Mouse (Mus musculus) limb, embryonic 10.5 days (tissue): ENCODE results near the gene Slc1a1. TPM values are rescaled to one million over a fixed set of nuclear protein-coding genes. Genes with fewer than 3 reads are reported as not detected.

Source experiments
- DNase-seq: peaks from one replicate; pipeline ENCODE4 v3.0.0-alpha.2; 2017; ENCODE audit warnings: low spot score
- H3K27ac ChIP-seq: fragments of 300-500 bp; sonication (generic); 2 replicates; pipeline ENCODE4 v1.5.1; 2016; ENCODE audit warnings: mild to moderate bottlenecking
- H3K27me3 ChIP-seq: fragments of 300-500 bp; sonication (generic); 2 replicates; pipeline ENCODE4 v1.6.1; 2016; ENCODE audit warnings: low read depth, mild to moderate bottlenecking; ENCODE audit not compliant: poor library complexity, severe bottlenecking
- H3K36me3 ChIP-seq: fragments of 300-500 bp; sonication (generic); 2 replicates; pipeline ENCODE4 v1.6.1; 2016; ENCODE audit warnings: mild to moderate bottlenecking, moderate library complexity
- H3K4me1 ChIP-seq: fragments of 300-500 bp; sonication (generic); 2 replicates; pipeline ENCODE4 v1.6.1; 2016
- H3K4me3 ChIP-seq: fragments of 300-500 bp; sonication (generic); 2 replicates; pipeline ENCODE4 v1.5.1; 2016; ENCODE audit warnings: mild to moderate bottlenecking, moderate library complexity
- H3K9me3 ChIP-seq: fragments of 300-500 bp; sonication (generic); replicated peaks from 2 replicates; pipeline ENCODE4 v1.6.1; 2016; ENCODE audit warnings: mild to moderate bottlenecking
- WGBS: fragments of 180-500 bp; shearing (Covaris S2); methylation state at CpG from one replicate; pipeline ENCODE4 v1.1.7; 2016; 5-methylcytosine and 5-hydroxymethylcytosine counted together
- polyA plus RNA-seq: library from polyadenylated mRNA; unstranded; fragments of >200 nt; fragmentation: Nextera tagmentation; extraction: Ambion mirVana; gene quantifications from 2 replicates; pipeline ENCODE4 v1.2.1, GENCODE M21; 2016

The Slc1a1 gene
- polyA plus RNA-seq, 1 experiment from 2014 or later: 0.13 TPM

DNA sequence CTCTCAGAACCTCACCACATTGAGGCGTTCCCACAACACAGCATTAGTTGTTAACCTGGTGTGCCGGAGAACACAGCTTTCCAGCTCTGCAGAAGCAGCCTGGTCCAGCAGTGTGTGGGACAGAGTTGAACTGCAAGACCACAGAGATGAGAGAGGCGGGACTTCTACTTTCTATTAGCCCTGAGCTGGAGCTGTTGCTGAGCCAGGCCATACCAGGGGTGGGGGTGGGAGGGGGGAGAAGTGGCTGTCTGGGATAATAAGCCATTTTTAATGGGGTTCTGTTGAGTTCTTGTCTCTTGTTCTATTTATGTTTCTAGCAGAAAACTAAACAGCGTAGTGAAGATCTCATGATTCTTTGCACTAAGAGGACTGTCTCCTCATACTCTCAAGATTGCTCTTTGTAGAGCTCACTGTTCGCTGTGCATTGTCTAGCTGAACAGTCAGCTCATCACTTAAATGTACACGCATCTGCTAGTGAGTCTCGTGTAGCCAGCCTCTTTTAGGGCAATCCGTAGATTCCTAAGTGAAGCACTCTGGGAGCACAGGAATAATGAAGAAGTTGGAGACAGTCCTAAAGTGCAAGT lies 68.8 kb downstream of the Slc1a1 start:
- Histone ChIP-seq H3K27me3 (no peaks in the 10 kb centered on the region), H3K4me3 (no peak overlapping the region), H3K9me3 (no peaks in the 10 kb centered on the region), H3K27ac (no peak overlapping the region), H3K36me3 (no peaks in the 10 kb centered on the region), H3K4me1 (peaks cover 22% of the 10 kb centered on the region)
- DNase-seq: no peak
- 91% methylated on average over 8 of the region's 8 CpGs for WGBS

DNA sequence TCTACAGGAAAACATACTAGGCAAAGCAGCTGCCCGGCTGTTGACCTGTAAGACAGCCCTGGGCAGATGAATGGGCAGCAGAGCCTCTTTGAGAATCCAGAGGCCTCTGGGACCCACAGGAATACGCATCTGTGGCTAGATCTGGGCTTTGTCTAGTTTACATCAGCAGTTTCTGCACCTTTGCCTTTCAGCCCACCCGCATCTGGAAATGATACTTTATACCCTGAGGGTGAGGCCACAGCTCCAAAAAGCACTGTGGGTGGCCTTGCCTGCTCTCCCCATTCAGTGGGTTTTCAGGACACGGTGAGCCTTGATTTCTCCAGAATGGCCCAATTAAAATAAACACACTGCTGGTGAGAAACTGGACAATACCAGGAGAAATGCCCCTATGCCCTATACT lies 73.3 kb downstream of the Slc1a1 start:
- WGBS: 33% methylated on average over 4 of the region's 4 CpGs
- no peaks in the 10 kb centered on the region for H3K27me3 ChIP-seq
- DNase-seq: peak; percentile 53
- peak overlapping the region; percentile 66 for H3K27ac ChIP-seq
- H3K4me1 ChIP-seq: peaks cover 26% of the 10 kb centered on the region
- H3K4me3 ChIP-seq: no peak overlapping the region
- no peaks in the 10 kb centered on the region for H3K9me3 ChIP-seq
- H3K36me3 ChIP-seq: no peaks in the 10 kb centered on the region

DNA sequence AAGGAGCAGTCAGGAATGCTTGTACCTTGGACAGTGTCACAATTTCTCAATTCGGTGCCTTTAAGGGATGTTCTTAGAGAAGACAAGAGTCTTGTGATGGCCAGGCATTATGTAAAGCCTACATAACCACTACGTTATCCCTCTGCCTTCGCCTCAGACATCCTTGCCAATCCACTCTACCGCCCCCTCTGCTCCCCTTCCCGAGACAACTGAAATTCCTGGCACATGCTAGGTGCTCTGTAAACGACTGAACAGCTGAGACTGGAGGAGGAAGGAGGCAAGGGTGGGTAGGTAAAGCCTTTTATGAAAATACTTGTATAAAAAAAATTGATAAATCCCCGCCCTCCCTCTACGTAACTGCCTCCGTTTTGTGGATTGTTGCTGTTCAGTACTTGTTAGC lies 73.8 kb downstream of the Slc1a1 start:
- Histone ChIP-seq H3K4me1 (peaks cover 21% of the 10 kb centered on the region), H3K36me3 (no peaks in the 10 kb centered on the region), H3K9me3 (no peaks in the 10 kb centered on the region), H3K27ac (peak overlapping the region; percentile 62), H3K27me3 (no peaks in the 10 kb centered on the region), H3K4me3 (no peak overlapping the region)
- 79% methylated on average over 9 of the region's 9 CpGs for WGBS
- DNase-seq: no peak

GRCm38 (mm10) chr19:28914598-28914997 lies 79.7 kb downstream of the Slc1a1 start:
- no peak for DNase-seq
- WGBS: 85% methylated on average over 6 of the region's 6 CpGs
- Histone ChIP-seq H3K27ac (no peak overlapping the region), H3K27me3 (no peaks in the 10 kb centered on the region), H3K9me3 (no peaks in the 10 kb centered on the region), H3K4me3 (no peak overlapping the region), H3K4me1 (peaks cover 6% of the 10 kb centered on the region; the same call in 1 of the 2 replicates), H3K36me3 (no peaks in the 10 kb centered on the region)

- Histone ChIP-seq H3K27me3 (no peaks in the 10 kb centered on the region), H3K4me3 (no peak overlapping the region), H3K4me1 (peaks cover 6% of the 10 kb centered on the region; the same call in 1 of the 2 replicates), H3K9me3 (no peaks in the 10 kb centered on the region), H3K27ac (no peak overlapping the region), H3K36me3 (no peaks in the 10 kb centered on the region)
- no peak for DNase-seq
- WGBS: 73% methylated on average over 2 of the region's 2 CpGs
Observed at GRCm38 (mm10) chr19:28915602-28916250, 80.9 kb downstream of the Slc1a1 start.

- DNase-seq: no peak
- Histone ChIP-seq H3K27me3 (no peaks in the 10 kb centered on the region), H3K9me3 (no peaks in the 10 kb centered on the region), H3K4me3 (no peak overlapping the region), H3K27ac (no peak overlapping the region), H3K4me1 (peaks cover 6% of the 10 kb centered on the region; the same call in 1 of the 2 replicates), H3K36me3 (no peaks in the 10 kb centered on the region)
- WGBS: 71% methylated on average over 4 of the region's 4 CpGs
Observed at GRCm38 (mm10) chr19:28916492-28916891, 81.6 kb downstream of the Slc1a1 start.

DNA sequence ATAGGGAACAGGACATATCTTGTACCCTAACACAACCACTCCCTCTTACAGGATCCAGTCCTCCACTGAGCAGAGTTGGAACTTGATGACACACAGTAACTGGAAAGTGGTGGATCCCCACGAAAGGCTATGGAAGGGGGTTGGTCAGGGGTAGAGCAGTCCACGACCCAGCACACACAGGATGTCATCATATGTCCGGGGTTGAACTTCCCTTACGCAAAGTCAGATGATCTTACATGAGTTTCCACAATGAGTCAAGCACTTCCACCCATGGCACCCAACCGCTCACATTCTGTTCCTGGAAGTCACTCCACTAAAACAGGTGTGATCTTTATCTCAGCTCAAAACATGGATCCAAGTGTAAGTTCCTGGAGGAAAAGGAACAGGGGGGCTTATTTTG lies 83.0 kb downstream of the Slc1a1 start:
- WGBS: 92% methylated on average over 5 of the region's 5 CpGs
- no peaks in the 10 kb centered on the region for H3K27me3 ChIP-seq
- H3K36me3 ChIP-seq: no peaks in the 10 kb centered on the region
- peaks cover 6% of the 10 kb centered on the region; the same call in 1 of the 2 replicates for H3K4me1 ChIP-seq
- H3K4me3 ChIP-seq: no peak overlapping the region
- H3K9me3 ChIP-seq: no peaks in the 10 kb centered on the region
- DNase-seq: no peak
- H3K27ac ChIP-seq: no peak overlapping the region

DNA sequence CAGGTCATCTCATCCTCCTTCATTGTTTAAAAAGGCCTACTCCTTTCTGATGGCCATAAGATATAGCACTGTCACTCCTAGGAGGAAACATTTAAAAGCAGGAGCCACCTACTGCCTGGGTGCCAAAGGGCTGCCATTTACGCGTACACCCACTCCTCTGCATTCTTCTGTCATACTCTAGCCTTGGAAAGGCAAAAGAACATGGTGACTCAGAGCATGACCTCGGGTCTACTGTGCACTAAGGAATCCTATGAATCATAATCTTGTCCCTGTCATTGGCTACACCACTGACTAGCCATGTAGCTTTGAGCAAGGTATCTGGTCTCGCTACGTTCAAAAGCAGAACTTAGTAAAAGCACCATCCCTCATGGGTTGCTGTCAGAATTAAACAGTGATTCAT lies 91.5 kb downstream of the Slc1a1 start:
- Histone ChIP-seq H3K4me3 (no peak overlapping the region), H3K27me3 (no peaks in the 10 kb centered on the region), H3K4me1 (no peaks in the 10 kb centered on the region), H3K9me3 (no peaks in the 10 kb centered on the region), H3K27ac (no peak overlapping the region), H3K36me3 (no peaks in the 10 kb centered on the region)
- 90% methylated on average over 5 of the region's 5 CpGs for WGBS
- no peak for DNase-seq

DNA sequence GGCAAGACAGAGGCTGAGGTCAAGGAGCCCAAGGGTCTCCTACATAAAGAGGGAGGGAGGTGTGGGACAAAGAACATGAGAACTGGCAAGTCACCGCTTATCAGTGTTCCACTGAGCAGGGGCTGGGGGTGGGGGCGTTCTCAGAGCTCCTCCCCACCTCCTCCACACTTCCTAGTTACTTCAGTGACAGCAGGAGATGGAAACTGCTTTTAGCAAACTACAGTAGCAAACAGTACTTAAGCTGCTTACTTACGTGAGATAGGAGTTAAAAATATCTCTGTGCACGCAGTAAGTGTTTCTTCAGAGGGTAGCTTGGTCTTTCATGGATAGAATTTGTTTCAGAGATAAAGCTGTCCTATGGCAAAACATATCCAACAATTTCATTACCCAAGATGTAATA lies 92.5 kb downstream of the Slc1a1 start:
- H3K27me3 ChIP-seq: no peaks in the 10 kb centered on the region
- no peaks in the 10 kb centered on the region for H3K9me3 ChIP-seq
- no peak overlapping the region for H3K27ac ChIP-seq
- no peak for DNase-seq
- H3K36me3 ChIP-seq: no peaks in the 10 kb centered on the region
- WGBS: 83% methylated on average over 4 of the region's 4 CpGs
- no peaks in the 10 kb centered on the region for H3K4me1 ChIP-seq
- no peak overlapping the region for H3K4me3 ChIP-seq

GRCm38 (mm10) chr19:28929034-28929433 lies 94.2 kb downstream of the Slc1a1 start:
- DNase-seq: no peak
- no peak overlapping the region for H3K4me3 ChIP-seq
- H3K9me3 ChIP-seq: no peaks in the 10 kb centered on the region
- H3K27ac ChIP-seq: no peak overlapping the region
- H3K36me3 ChIP-seq: no peaks in the 10 kb centered on the region
- no peaks in the 10 kb centered on the region for H3K4me1 ChIP-seq
- H3K27me3 ChIP-seq: no peaks in the 10 kb centered on the region

- Histone ChIP-seq H3K27me3 (no peaks in the 10 kb centered on the region), H3K9me3 (no peaks in the 10 kb centered on the region), H3K27ac (no peak overlapping the region), H3K4me3 (no peak overlapping the region), H3K4me1 (peaks cover 2% of the 10 kb centered on the region), H3K36me3 (no peaks in the 10 kb centered on the region)
- WGBS: 87% methylated on average over 3 of the region's 3 CpGs
- no peak for DNase-seq
Observed at GRCm38 (mm10) chr19:28934897-28935296, 100.0 kb downstream of the Slc1a1 start.

DNA sequence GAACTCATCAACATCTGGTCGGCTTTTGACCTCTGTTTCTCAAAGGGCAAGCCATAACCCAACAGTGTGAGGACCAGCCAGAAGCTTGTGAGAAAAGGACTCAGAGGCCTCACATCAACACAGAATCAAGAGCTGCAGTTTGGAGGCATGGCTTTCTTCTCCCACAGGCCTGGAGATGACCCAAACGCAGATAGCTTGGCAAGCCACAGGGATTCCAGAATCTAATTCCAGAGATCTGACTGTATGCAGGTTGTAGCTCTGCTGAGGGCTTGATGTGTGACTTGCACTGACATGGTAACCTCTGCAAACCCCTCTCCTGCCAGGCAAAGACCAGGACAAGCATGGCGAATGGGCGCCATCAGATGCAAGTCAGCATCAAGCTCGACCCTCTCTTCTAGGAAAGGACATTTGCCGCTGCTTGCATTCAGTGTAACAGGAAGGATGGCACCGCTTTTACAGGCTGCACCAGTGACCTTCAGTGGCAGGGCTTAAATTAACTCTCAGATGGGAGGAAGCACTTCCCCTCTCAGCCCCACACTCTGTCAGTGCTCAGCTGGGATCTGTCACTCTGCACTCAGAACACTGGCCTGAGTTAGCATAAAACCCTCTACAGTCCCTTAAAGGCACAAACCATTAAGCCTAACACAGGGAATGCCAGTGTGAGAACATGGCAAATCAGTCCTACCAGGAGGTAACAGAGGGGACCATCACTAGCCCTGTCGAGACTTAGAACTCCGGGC lies 105.5 kb downstream of the Slc1a1 start:
- Histone ChIP-seq H3K27ac (no peak overlapping the region), H3K36me3 (no peaks in the 10 kb centered on the region), H3K4me3 (no peak overlapping the region), H3K9me3 (no peaks in the 10 kb centered on the region), H3K27me3 (no peaks in the 10 kb centered on the region), H3K4me1 (peaks cover 17% of the 10 kb centered on the region)
- DNase-seq: no peak
- 71% methylated on average over 9 of the region's 9 CpGs for WGBS

DNA sequence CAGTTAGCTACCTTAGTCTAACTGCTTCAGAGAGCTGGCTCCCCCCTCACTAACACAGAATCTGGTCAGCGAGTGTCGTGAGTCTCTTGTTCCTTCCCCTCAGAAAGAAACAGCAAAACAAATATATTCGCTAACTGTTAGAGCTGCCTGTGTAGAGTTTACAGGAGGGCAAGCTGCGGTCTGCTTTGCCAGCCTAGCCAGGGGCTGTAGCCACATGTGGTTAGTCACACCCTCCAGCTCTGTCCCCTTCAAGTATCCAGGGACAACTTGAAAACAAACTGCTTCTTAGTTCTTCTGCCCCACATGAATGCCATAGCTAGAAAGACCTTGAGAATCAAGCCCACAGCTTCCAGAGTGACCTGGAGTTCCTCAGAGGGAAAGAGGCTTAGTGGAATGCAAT lies 106.4 kb downstream of the Slc1a1 start:
- no peak overlapping the region for H3K27ac ChIP-seq
- peaks cover 17% of the 10 kb centered on the region for H3K4me1 ChIP-seq
- no peaks in the 10 kb centered on the region for H3K36me3 ChIP-seq
- 76% methylated on average over 4 of the region's 4 CpGs for WGBS
- H3K4me3 ChIP-seq: no peak overlapping the region
- no peak for DNase-seq
- no peaks in the 10 kb centered on the region for H3K9me3 ChIP-seq
- no peaks in the 10 kb centered on the region for H3K27me3 ChIP-seq
